Mouse (Mus musculus) right cerebral cortex, postnatal 14 days (tissue): ENCODE measurements around the gene Tead3.
A peak's percentile ranks its signal among the peaks of the same experiment; 100 is the strongest.
"Not testable (repeated sequence)": the region's sequence is repeated elsewhere in the genome, so short reads cannot be mapped to it uniquely, and the experiment has no call there.

Experiments used
- DNase-seq: peaks from one replicate; pipeline ENCODE4 v3.0.0; 2022

Gene Tead3

DNA sequence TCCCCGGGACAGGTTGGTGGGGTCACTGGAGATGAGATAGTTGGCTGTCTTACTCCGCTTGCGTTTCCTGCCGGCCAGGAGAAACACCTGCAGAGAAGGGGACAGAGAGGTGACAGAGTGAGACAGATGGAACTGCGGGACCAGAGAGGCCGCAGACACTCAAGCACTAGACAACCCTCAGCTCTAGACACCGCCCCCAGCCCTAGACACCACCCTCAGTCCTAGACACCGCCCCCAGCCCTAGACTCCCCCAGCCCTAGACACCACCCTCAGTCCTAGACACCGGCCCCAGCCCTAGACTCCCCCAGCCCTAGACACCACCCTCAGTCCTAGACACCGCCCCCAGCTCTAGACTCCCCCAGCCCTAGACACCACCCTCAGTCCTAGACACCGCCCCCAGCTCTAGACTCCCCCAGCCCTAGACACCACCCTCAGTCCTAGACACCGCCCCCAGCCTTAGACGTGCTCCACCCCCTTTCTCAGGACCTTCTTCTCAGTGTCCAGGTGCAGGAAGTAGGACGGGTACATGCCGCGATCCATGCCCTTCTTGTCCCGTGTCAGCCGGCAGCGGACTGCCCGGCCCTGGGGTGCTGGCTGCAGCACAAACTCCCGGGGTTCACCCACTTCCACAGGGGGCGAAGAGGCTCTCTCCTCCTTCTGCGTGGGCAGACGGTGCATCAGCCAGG, 8.1 kb upstream of the Tead3 start:
- DNase-seq: not testable (repeated sequence)

DNA sequence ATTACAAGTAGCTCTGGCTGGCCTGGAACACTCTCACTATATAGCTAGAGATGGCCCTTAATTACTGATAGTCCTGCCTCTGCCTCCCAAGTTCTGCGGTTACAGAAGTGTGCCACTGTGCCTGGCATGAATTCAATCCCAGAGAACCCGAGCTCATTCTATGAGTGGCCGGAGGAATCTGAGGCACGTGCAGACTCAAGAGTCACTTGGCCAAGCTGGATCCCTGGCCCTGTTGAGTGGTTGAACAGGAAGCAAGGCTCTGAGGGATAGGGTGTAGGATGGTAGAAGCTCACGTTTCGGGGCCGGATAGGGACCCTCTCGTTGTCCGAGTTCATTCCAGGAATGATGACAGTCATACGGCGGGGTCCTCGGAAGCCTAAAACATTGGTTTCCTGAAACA, 5.3 kb upstream of the Tead3 start:
- no peak for DNase-seq

DNA sequence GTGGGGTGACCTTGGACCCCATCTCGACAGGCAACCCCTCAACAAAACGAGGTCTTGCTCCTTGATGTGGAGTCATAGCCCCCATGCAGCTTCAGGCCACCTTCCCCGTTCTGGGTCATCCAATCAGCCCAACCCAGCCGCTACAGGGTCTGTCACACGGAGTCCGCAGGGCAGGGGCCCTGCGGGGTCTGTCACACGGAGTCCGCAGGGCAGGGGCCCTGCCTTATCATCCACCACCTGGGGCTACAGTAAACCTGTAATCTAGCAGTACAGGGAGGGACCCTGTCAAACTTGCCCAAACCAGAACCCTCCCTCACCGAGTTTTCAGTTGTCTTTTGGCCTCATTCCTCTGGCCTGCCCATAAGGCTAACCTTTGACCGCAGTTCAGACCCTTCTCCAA, 1.4 kb upstream of the Tead3 start:
- no peak for DNase-seq

DNA sequence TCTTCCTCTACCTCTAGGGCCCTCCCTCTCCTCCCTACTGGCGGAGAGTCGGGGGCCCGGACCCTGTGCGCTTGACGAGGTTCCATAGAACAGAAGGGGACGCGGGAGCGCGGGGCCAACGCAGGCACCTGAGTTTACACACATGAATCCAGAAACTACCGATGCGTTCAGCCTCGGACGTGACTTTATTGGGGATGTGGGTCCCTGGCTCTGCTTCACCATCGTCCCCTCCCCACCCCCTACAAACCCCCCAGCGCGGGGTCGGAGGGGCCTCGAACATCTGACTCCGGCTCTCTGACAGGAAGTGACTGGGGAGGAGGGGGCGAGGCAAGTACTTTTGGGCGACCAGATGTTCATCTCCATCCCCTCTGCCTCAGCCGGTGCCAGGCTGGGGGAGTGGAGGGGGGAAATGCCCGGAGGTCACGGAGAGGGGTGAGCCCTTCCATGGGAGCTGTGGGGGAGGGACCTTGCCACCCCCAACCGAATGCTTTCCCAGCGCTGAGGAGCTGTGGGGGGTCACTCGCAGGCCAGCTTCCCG, 805 bp upstream of the Tead3 start:
- no peak for DNase-seq

DNA sequence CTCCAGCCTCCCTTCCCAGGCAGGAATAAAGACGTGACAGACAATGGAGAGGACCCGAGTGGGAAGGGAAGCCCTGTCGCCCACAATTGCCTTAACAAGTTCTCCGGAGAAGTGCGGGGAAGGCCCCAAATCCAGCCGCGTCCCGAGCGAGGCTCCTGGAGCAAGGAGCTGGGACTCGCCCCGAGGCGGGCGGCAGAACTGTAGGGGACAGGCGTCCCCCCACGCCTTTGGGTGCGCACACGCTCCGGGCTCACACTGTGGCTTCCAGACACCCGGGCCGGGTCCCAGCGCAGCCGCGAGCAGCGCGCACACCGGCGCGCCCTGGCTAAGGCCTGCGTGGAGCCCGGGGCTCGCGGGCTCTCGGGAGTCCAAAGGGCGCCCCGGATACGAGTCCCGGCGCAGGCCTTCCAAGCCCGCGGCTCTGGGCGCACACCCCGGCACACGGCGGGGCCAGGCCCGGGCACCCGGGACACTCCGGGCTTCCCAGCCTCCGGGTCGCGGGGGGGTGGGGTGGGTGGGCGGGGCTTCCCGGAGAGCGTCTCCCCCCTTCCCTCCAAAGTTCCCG, 634 bp downstream of the Tead3 start:
- no peak for DNase-seq

DNA sequence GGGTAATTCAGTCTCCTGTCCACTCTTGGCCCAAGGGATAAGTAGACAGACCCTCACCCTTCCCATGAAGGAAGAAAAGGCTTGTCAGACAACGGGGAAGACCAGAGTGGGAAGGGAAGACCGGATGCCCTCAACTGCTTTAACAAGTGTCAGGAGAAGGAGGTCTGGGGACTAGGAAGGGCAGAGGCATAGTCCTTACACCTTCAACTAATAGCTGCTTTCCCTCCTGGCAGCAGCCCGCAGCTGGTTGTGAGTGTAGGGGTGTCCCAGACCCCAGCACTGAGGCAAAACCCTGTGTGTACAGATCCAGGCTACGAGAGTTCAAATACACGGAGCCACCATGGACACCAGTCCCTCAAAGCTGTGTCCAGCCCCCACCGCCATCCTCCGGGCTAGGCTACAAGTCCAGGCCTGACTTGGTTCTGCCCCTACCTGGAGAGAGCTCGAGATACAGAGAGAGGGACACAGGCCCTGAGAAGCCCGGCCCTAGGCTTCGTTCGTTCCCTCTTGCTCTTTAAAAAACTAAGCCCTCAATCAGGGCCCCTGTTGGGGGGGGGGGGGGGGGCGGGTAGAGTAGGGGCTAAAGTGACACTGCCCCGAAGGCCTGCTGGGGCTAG, 1.2 kb downstream of the Tead3 start:
- DNase-seq: no peak

DNA sequence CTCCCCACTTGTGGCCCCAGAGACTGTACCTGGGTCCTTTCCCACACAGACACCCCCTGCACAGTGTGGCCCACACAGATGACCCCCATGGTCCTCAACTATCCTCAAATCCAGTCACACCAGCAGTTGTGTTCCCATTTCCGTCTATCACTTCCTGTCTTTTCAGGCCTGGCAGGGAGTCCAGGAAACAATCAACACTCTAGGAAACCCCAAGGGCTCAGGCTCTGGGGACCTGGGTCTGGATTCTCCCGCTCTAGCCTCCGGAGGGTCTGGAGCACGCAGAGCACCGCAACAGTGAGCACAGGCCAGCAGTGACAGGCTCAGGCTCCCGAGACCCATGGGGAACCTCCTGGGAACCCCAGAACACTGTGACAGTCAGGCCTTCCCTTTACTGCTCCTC, 2.4 kb downstream of the Tead3 start:
- DNase-seq: no peak

DNA sequence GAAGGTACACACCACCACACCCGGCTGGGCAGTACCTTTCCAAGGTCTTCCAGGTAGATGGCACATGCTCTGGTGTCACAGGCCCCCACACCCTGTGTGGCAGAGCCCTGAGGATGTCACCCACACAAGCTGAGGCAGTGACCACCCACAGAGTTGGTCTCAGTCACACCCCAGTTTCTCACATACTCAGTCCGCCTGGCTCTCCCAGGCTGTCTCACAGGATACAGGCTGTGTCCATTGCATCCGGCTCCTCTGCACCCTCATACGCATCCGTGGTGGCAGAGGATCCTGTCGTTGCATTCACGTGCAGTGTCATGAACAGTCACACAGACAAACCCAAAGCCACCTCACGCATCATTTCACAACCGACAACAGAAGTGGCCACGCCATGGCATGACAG, 3.3 kb downstream of the Tead3 start:
- DNase-seq: no peak

DNA sequence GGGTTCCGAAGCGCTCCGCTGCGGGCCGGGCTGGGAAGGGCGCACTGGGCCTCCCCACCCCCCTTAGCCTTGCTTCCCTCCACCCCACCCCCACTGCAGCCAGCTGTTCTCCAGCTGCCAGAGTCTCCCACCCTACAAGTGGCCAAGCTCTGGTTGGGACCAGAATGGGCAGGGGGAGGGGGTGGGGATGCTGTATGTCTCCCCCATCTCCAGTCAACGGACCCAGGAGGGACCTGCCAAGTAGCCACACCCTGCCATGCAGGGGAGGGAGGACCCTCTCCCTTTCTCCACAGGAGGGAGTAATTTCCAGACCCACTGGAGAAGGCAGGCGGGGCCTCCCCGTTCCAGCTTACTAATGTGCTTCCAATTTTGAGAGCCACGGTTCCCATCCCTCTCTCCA, 4.7 kb downstream of the Tead3 start:
- DNase-seq: no peak

DNA sequence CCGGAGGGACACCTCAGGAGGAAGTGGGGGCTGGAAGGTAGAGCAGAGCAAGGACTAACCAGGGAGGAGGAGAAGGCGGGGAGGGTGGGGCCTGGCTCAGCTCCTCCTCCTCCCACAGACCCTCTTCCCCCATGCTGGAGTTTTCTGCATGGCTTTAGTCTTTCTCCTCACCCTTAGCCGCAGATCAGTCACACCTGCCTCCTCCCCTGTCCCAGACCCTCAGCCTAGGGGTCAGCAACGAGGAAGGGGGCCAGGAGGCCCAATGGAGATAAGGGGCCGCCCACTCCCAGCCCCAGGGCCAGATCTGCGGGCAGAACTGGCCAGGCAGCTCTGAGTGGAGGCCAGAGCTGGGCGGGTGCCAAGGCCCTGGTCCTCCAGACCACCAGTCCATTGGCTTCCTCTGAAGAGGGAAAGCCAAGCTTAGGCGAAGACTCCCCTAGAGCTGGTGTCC, 5.3 kb downstream of the Tead3 start:
- DNase-seq: no peak

DNA sequence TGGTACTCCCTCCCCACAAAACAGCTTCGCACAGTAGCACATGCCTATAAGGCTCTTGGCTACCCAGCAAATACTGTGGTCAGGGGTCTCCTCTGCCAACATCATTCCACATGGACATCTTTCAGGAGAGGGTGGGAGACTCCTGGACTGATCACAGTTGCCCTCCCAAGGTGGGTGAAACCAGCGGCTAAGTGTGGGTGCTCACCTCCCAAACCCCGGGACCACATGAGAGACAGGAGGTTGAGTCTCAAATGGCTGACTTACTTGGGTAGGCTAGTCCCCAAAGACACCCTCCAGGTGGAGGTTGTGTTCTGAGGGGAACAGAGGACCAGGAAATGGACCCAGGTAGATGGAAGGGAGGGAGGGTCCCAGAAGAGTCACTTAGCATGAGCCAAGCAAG, 5.9 kb downstream of the Tead3 start:
- no peak for DNase-seq

DNA sequence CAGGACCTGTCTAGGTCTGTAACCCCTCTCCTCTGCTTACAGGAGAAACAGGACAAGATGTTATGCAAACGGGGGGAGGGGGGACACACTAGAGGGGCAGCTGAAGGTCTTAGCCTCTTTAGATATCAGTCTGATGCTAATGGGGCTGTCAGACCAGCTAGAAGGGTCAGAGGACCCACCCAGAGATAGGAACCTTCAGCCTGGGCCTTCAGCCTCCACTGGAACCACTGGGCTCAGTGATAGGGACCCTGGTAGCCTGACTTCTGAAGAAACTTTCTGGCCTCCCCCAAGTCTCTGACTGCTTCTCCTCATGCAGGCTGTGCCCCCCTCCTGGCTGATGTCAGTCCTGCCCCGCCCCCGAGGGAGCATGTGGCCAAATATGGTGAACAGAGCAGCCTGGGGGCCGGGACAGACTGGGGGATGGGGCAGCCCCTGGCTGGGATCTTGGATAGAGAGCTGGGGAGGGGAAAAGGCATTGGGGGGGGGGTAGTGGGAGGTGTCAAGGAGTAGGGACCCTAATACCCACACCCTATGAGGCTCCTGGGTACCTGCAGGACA, 6.5 kb downstream of the Tead3 start:
- DNase-seq: no peak

DNA sequence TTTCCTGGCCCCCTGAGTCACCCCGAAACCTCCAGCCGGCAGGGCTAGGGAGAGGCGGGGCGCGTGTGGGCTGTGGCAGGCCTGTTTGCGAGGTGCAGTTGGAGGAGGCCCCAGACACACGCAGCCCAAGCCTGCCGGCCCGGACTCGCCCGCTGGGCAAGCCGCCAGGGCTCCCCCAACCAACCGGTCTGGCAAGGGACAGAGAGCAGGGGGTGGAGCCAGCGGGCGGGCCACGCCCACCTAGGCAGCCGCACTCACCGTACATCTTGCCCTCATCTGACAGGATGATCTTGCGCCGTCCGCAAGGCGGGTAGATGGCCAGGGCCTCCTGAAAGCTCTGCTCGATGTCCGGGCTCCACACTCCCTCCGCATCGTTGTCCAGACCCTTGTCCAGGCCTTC, 9.5 kb downstream of the Tead3 start:
- DNase-seq: peak; percentile 72

DNA sequence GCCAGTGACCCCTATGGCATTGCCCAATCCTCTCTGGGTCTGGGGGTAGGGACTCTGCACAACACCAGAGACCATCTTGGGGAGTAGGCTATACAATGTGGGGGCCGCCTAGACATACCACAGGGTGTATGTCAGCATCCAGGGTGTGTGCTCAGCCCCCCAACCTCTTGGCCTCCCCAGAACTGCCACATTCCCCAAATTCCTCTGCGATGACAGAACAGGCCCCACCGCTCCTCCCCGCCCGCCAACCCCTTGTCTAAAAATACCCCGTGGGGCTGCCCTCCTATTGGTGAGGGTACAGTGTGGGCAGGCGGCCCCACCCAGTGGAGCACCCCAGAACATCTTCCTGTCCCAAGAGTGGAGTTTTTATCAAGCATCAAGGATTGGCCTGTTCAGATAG, 10.0 kb downstream of the Tead3 start:
- DNase-seq: no peak

DNA sequence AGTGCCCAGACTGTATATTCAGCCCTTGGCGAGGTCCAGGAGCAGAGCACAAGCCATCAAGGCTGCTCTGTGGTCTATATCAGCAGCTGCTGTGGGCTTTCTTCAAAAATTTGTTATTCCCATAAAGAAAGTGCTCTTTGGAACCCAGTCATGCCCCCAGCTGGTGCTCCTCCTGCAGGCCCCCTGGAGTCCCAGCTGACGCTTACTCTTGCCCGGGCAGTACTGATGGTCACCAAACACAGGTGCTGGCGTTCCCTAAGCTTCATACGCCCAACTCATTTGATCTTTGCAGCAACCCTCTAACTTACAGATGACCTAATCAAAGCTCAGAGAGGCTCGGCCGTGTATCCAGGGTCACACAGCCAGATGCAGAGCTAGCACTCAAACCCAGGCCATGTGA, 13.1 kb downstream of the Tead3 start:
- no peak for DNase-seq

DNA sequence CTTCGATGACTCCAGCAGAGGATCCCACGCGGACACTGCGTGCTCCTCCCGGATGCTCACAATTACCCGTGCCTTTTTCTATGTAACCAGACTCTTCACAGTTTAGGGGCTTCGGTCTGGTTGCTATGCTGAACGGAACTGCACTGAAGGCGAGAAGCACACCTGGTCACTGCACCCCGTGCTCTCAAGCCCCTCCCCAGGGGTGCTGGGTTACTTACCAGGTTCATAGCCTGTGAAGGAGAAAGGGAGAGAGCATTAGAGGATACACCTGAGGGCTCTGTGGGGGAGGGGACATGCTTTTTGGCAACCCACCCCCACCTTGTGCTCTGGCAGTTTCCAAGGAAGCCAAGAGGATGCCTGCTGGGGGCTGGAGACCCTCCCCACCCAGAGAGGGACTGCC, 15.3 kb downstream of the Tead3 start:
- DNase-seq: no peak

DNA sequence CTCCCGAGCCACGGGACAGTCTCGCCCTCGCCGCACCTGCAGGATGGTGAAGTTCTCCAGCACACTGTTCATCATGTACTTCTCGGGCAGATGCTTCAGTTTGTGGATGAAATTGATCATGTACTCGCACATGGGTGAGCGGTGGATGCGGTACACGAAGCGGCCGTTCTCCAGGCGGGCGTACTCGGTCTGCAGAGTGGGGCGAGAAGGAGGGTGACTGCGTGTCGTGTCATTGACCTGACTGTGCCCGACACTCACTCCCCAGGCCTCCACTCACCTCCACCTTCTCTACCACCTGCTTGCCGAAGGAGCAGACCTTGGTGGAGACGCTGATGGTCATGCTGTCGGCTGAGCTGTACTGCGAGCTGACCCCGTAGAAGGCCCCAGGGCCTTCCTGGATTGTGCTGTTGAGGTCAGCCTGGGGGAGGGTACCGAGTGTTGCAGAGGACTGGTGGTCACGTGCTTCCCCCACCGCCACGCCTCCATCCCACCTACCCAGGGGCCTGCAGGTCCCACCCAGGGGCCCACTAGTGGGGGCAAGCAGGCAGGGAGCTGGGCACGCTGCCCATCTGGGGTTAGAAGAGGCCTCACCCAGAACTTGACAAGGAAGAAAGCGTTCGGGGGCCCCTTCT, 17.6 kb downstream of the Tead3 start:
- no peak for DNase-seq

DNA sequence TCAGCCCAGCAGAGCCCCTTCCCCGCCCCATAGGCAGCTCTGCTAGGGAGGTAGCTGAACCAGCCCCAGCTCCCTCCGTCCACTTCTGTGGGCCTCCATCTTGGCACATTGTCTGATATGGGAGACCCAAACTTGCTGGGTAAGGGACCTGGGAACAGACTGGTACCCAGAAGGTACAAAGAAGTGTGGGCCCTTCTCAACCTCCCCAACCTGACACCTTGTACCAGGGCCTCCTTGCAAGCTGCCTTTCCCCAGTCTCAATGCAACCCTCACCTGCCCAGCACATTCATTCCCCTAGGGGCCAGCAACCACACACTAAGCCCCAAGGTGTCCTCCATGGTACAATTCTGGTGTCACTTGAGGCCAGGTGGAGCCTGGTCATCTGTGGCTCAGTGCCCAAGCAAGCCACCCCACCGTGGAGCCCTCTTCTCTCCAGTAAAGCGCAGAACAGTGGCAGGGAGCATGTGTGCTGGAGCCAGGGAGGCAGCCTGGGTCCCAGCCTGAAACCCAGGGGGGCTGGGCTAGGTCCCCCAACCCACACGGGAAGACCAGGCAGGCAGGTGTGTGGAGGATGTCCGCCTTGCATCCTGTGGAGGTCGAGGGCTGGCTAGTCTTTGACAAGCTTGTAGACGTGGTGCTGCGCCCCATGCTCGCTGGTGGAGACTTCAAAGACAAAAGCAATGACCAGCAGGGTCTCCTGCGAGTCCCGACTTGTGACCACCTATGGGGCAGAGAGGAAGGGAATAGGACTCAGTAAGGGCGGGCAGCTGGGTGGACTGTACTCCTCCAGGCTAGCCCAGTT, 18.3 kb downstream of the Tead3 start:
- no peak for DNase-seq

DNA sequence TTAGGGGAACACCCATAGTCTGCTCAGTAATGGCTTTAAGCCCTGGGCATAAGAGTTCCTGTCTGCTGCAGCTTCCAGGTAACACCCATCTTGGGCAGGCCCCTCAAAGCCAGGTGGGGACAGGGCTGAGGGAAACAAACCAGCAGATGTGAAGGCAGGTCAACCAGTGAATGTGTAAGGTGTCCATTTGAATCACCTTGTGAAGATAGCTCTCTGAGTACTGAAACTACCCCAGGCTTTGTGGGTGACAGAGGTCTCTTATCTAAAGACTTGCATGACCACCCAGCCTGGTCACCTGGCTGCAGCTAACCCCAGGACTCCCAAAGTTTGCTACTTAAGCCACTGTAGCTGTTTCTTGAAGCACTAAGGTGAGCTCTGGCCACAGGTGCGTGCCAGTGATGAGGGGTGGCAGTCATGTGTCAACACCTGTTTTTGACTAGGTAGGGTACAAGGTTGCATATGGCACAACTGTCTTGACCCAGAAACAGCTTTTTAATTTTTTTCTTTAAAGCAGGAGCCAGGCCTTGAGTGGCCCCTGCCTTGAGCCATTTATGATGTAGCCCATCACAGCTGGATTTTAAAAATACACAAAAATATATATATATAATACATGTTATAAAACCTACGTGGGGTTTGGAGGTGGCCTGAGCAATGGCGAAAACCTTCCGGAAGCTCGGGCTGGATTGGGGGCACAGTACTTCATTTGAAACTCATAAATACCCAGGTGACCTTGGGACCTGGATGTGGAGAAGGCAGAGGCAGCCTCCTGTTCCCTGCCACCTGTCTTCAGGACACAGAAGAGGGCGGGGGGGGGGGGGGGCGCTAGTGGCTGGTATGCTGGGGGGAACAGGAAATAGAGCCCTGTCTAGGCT, 19.1 kb downstream of the Tead3 start:
- no peak for DNase-seq

DNA sequence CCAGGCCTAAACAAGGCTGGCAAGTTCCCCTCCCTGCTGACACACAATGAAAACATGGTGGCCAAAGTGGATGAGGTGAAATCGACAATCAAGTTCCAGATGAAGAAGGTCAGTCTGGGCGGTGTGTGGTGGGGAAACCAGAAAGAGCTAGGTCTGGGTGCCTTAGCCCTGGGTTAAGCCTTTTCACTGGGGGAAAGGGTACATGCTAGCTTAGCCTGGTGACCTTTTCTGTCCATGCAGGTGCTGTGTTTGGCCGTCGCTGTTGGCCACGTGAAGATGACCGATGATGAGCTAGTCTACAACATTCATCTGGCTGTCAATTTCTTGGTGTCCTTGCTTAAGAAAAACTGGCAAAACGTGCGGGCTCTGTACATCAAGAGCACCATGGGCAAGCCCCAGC, 20.0 kb downstream of the Tead3 start:
- not testable (repeated sequence) for DNase-seq

DNA sequence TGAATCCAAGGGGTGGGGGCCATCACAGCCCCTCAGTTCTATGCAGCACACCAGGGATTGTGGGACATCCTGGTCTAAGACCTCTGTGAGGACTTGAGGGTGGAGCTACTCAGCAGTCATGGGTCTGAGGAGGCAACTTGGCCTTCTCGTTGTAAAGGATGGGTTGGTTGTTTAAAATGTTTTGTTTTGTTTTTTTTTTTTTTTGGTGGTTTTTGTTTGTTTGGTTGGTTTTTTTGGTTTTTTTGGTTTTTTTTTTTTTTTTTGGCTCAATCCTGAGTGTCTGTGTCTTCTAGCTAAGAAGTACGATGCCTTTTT, 20.4 kb downstream of the Tead3 start:
- DNase-seq: no peak
